Mouse (Mus musculus): ENCODE measurements at regions not wholly inside any gene's neighbourhood (a gene's known extent, or its start where the extent isn't known, plus 50 kb on each side); places are given as distances from the start of the nearest gene placed in this dataset.

DNA sequence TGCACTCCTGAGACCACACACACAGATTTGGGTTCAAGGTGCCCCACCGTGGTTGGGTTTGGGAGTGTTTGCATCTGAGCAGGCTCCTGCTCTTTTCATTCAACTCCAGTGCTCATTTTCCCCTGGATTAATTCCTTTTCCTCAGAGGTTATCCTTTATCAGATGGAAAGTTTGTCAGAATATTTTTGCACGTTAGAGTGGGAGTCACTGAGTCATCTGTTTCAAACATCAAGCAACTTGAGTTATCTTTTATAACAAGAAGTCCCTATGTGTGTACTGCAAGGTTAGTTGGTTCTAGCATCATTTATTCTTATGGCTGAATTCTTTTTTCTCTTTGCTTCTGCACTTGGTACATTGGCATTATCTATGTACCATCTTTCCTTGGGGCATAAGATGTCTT, 142.8 kb upstream of the Cxcr4 start:
- DNase-seq (ENCODE audit: low spot score in 2 of 2), result no peak

DNA sequence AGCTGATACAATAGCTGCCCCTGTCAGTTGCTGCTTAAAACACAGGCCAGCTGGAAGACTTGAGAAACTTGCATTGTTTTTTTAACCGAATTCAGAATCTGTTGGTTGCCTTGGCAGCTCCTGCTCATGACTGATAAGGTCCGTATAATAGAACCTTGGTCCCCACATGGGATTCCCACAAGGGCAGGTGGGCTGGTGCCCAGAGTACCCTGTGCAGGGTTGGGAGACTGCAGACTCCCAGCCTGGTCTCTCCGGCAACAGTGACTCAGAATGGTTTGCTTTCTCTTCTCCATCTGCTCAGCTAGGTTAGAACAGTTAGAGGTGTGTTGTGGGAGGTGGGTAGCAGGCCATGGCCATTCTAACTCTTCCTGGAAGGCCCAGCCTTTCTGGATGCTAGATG, 139.4 kb upstream of the Cxcr4 start:
- DNase-seq (ENCODE audit: low spot score in 2 of 2), result no peak

DNA sequence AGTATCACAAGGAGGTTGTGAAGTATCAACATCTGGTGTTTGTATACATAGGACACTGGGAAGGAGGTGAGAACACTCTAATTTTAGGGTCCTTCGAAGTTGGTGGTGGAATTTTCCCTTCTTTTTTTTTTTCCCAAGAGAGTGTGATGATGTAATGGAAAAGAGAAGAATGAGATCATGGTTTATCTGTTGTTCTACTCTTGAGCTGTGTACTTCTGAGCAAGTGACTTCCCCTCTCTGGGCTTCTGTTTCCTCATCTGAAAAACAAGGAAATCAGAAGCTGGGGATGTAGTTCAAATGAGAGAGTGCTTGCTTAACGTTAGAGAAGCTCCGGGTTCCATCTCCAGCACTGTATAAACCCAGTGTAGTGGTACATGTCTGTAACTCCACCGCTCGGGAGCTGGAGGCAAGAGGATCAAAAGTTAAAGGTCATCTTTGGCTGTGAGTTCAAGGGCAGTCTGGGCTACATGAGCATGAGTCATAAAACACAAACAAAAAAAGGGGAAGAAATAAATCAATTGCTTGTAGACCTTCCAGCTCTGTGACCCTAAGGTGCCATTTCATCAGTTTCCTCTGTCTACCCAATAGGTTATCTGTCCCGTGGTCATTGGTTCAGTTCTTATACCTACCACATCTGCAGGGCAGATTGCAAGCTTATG, 132.5 kb upstream of the Cxcr4 start:
- DNase-seq (ENCODE audit: low spot score in 2 of 2), result no peak

DNA sequence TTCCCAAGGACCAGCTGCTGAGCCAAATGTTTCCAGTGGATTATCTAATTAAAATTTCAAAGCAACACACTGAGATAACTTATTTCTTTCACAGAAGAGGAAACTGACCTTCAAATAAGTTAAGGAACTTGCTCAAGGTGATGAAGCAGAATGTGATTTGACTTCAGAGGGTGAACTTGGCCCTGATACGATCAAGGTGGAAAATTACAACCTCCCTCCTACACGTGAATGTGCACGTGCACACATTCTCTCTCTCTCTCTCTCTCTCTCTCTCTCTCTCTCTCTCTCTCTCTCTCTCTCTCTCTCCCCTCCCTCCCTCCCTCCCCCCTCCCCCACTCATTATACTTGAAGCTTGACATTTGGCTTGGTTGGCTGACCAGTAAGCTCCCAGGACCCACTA, 131.8 kb upstream of the Cxcr4 start:
- DNase-seq (ENCODE audit: low spot score in 2 of 2), result no peak

DNA sequence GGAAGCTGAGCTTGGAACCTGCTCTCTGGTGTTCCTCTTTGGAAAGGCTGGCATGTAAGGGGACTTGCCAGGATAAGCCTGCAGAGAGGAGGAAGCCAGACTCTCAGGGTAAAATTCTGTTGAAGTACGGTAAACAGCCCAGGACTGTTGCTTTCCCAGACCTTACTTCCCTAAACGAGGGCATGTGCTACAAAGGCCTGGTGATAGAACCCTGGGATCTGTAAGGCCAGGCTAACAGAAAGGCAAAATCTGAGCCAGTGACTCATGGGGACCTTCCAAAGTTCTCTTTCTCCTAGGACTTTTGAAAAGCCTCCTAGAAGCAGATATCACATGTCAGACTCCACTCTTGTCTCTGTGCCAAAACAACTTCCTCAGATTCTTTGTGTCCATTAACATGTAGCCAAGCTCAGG, 130.0 kb upstream of the Cxcr4 start:
- no peak for DNase-seq (ENCODE audit: low spot score in 2 of 2)

DNA sequence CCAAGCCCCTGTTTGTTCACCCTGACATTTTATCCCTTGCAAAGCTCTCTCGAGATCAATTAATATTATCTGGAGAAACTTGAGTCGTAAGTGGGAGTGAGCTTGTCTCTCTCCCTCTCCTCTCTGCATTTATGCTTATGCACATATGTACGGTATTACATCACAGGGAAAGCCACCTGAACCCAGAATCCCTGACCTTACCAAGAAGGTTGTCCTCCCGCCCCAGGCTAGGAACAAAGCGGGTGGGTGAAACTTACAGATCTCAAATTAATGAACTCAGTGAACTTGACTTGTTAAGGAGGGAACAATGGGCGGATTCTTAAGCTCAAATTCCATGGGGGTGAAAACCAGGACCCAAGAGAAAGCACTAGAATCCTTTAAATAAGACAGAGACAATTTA, 122.8 kb upstream of the Cxcr4 start:
- DNase-seq (ENCODE audit: low spot score in 2 of 2), result no peak

DNA sequence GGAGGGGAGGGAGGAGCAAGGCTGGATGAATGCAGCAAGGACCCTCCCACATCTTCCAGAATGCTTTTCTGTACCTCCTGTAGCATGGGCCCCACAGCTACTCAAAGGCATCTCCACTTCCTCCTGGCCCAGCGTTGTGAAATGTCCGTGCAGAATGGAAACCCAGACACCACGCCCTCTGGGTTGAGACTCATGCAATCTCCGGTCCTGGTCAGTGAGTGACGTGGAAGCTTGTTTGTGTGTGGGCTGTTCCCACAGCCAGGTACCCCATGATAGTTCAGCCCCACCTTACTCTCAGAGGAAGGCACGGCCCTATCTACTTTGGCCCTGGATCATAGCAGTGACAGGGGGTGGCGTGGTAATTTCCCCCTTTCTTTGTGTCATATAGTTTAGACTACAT, 120.8 kb upstream of the Cxcr4 start:
- no peak for DNase-seq (ENCODE audit: low spot score in 2 of 2)

DNA sequence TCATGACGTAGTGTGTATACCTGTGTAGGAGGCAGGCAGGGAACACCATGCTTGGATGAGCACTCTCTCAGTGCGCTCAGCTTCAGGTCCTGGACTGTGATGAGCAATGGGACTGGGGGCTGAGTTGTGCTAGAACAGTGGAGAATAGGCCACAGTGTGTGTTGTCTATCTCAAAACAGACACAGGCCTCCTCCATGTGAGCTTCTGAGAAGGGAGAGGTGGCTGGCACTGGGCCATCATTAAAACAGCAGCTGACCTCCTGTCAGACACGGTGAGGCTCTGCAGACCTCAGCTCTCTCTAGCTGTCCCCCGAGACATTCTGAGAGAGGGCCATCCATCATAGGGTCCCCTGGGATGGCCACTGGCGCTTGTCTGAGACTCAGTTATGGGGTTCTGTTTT, 119.0 kb upstream of the Cxcr4 start:
- no peak for DNase-seq (ENCODE audit: low spot score in 2 of 2)

DNA sequence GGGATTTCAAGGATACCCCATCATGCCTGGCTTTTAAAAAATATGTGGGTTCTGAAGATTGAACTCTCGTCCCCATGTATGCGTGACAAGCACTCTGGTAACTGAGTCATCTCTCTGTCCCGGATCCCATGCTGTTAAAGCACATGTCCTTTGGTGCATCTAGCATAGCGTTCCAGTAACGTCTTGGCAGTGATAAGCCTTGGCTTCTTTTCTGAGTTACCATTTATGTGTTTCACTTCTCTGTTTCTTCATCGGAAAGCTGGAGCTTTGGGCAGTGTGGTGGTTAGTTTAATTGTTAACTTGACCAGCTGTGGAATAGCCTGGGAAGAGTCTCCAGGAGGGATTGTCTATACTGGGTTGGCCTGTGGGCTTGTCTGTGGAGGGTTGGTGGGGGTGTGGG, 115.7 kb upstream of the Cxcr4 start:
- DNase-seq (ENCODE audit: low spot score in 2 of 2), result no peak

DNA sequence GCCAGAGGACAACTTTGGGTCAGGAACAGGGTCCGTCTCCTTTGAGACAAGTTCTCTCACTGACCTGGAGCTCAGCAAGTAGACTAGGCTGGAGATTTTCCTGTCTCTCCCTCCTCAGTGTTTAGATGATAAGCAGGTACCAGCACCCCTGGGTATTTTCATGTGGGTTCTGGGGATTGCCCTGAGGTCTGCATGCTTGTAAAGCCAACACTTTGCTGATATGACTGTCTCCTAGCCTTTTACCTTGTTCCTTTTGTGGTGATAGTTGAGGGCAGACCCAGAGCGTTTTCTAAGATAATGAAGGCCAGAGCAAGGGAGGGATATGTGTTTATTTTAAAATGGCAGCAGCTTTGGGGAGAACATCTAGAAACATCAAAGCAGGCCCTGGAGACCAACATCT, 114.1 kb upstream of the Cxcr4 start:
- no peak for DNase-seq (ENCODE audit: low spot score in 2 of 2)

DNA sequence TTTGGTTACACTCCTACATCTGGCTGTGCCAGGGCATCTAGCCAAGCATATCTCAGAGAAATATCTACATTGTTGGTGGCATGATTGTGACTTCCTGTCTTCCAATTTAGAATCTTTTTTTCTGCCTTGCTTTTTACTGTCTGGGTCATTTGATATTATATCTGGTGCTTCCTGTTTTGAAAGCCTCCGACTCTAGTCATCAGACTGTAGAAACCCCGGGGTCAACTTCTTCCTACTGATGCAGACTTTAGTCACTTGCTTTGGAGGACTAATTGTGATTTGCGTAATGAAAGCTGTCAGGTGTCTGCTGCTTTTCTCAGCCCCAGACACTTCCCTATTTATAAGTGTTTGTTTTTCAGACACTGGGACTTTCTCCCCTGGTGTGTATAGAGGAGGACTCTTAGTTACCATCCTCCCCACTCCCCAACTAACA, 113.0 kb upstream of the Cxcr4 start:
- DNase-seq (ENCODE audit: low spot score in 2 of 2), result no peak

DNA sequence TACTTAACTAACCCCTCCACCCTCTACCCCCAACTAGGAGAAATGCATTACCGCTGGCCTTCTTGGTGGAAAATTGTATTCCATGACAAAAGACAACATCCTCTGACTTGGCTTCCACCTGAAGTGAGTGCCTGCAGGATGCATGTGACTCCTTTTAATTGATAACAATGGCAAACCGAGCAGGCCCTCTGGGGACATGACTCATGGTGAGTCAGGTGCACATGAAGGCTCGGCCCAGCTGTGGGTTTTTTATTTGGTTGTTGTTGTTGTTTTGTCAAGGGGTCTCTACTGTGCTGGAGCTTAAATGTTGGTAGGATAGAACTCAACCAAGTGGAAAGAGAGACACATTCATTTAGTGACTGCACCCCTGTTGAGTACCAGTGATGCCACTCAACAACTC, 109.2 kb upstream of the Cxcr4 start:
- DNase-seq (ENCODE audit: low spot score in 2 of 2), result no peak

DNA sequence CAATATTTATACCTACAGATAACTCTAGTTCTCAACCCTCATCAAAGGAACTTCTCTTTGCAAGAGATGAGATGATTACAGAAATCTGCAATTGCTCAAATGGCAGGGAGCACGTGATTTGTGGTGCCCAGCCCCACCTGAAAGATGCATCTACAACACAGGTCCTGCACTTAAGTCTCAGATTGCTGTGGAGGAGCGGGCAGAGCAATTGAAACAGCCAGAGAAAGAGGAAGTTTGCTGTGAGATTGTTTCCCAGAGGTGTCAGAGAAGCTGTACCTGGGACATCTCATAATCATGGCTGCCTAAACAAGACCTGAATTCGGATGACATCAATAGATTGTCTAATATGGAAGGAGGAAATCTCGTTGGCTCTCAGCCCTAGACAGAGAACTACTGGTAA, 105.9 kb upstream of the Cxcr4 start:
- no peak for DNase-seq (ENCODE audit: low spot score in 2 of 2)

DNA sequence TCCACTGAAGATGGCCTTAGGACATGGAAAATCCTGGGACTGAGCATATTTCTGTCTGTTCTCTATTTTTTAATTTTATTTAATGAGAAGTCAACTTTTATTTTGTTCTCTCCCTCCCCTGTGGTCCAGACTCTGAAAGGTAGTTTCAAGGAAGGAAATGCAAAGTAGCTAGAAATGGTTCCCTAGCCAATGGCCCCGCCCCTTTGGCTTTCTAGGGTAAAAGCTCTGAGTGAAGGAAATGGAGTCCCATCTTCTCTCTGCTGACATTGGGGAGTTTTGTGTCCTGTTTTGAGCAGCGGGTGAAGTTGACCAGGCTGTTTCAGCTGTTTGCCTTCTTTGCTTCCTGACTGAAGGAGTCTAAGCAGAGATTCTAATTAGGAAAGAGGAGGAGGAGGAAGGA, 103.8 kb upstream of the Cxcr4 start:
- DNase-seq (ENCODE audit: low spot score in 2 of 2), result no peak

DNA sequence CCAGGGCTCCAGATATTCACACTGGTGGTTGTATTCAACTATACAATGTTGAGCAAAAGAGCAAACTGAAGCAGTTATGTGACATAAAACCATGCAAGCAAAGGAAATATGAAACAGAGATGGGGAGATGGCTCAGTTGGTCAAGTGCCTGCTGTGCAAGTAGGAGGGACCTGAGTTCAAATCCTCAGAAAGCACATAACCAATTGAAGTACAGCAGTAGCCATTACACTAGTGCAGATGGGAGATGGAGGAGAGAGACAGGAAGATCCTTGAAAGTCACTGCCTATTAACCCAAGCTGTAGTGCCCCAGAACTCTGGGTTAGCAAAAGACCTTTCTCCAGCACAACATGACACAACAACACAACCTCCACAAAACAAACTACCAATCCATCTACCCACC, 100.7 kb upstream of the Cxcr4 start:
- no peak for DNase-seq (ENCODE audit: low spot score in 2 of 2)

DNA sequence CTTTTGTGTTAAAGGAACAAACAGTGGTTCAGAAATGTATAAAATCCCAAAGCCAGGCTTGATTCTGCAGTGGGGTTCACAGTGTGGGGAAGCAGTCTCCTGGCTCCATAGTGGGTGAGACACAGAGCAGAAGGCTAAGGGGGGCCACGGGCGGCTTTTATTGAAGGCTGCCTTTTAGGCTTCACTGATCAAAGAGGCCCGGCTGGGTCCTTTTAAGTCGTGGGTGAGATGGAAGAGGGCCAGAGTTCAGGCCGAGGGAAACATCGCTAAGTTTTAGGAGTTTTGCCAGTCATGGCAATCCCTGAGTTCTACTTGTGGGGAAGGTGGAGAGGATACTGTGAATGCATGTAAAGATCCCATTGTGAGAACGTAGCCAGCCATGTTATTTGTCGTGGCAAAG, 100.2 kb upstream of the Cxcr4 start:
- no peak for DNase-seq (ENCODE audit: low spot score in 2 of 2)

DNA sequence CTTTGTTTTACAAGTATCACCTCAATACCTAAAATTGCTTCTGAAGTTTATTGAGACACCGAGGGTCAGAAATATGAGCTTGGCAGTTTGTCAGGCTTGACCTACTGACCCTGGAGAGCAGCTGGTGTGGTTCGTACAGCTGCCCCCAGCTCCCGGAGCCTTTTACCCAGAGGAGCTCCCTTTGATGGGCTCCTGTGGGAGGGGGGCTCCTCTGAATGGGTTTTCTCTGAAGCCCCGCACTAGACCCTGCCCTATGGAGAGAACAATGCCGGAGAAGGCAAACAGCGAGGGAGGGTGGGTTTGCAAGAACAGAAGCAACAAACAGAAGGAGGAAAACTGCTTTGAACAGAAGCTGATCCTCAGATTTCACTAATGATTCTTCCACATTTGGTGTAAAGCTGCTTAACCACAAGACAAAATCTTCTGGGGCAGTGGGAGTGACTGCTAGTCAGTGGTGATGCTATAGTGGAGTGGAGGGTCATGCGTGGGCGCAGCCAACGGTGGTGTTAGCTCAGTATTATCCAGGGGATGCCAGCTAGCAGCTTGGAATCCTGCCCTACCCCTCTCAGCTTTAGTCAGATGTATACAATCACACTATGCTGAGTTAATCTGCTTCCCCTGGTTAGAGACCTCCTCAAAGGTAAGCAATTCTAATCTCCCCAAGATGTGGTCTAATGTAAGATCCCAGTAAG, 95.3 kb upstream of the Cxcr4 start:
- DNase-seq (ENCODE audit: low spot score in 2 of 2), result no peak

DNA sequence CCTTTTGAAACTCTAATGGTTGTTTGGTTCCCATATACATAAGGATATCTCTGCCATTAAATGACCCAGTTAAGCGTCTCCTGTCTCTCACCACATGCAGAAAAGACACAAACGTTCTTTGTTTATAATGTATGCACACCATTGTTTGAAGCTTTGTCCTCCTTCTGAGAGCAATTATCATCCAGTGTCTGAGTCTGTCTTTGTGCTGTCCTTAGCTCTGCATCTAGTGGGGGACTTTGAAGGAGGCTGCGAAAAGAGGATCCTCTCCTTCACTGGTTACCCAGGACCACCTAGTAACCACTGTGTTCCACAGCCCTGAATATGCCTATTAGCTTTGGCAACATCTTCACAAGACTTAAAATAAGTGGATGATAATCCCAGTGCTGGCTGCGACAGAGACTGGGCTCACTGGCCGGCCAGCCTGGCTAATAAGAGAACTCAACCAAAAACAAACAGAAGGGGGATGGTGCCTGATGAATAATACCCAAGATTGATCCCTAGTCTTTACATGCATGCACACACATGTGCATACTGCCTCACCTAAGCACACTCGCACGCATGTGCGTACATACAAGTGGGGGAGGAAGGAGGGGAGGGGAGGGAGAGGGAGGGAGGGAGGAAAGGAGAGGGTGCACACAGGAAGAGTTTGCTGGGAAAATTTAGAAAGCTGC, 93.5 kb upstream of the Cxcr4 start:
- no peak for DNase-seq (ENCODE audit: low spot score in 2 of 2)

DNA sequence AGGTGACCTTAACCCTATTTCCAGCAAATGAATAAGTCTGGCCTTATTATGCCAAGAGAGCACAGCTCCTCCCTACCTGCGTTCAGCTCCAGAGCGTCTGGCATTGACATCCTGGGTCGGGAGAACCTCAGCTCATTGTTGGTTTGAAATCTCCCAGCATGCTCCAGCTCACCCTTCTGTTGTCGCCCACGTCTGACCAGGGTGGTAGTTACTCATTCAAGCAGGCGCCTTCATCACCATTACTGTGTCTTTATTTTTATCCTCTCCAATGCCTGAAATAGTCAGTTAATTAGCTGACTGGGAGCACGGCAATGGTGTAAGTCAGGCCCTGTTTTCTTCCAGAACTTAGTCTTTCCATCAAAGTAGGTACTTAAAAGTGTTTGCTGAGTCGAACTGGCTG, 90.8 kb upstream of the Cxcr4 start:
- no peak for DNase-seq (ENCODE audit: low spot score in 2 of 2)

DNA sequence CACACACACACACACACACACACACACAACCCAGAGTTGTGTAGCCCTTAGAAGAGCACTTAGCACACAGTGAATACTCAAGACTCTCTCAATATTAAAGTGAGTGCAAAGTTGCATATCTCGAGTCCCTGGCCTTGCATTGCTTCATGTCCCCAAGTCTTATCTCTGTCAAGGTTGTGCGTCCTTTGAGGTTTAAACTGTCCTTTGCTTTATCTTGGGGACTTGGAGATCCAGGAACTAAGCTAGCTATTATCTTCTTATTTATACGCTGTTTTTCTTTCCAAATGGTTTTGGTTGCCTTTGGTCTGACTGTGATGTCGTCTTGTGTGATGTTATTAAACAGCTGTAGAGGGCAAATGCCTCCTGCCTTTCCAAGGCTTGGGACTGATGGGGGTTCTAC, 89.2 kb upstream of the Cxcr4 start:
- DNase-seq (ENCODE audit: low spot score in 2 of 2), result no peak

DNA sequence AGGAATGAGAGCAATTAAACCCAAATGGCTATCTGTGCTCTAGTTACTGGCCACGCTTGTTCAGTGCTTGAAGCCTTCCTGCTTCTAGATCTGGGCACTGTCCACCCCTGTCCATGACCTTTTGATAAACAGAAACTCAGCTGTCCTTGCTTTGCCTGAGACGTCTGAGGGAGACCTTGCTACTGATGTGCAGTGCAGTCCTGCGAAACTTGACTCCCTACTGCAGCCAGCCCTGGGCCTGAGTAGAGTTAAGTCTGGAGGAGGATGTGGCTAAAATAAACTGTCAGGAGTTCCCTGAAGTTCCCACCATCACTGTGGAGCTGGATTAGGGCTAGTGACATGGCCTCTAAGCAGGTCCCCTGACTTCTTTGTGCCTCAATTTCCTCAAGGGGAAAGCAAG, 88.4 kb upstream of the Cxcr4 start:
- no peak for DNase-seq (ENCODE audit: low spot score in 2 of 2)

DNA sequence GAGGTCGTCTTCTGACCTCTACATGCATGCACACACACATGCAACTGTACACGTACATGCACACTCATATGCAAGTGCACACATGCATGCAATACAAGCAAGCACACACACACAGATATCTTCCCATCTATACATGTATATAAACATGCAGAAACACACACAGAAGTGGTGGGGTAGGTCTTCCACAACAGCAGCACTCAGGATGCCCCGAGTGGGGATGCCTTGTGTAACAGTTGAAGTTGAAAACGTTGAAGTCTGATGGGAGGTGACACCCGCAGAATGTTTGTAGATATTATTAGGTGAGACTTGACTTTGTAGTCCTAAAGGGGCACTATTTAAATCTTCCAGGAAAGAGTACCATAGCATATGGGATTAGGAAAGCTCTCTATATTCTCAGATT, 87.9 kb upstream of the Cxcr4 start:
- DNase-seq (ENCODE audit: low spot score in 2 of 2), result no peak

Measured in cerebellum, postnatal 4 days (tissue).